Mouse (Mus musculus): ENCODE measurements around the gene Fam3b.

DNA sequence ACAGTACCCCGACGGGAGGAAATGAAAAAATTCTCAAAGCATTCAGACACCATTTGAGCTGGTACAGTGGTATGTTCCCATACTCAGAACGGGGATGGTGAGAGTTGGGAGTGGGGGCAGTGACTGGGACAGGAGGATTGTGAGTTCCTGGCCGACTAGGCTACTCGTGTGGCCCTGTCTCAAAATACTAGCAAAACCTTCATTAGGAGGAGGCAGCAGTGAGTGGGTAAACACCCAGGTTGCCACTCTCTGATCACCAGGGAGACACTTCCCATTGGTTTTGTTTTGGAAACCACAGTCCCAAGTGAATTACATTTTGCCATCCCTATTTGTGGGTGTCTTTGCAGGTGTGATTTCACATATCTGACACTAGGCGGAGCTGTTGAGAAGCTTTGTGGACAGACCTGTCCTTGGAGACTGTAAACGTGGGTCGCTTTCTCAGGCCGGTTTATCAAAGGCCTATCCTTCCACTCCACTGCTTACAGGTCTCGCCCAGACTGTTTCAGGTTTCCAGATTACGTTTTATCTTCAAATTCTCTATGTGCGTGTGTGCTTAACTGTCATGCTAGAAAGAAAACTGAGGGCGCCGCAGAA lies 70.8 kb downstream of the Fam3b start:
- TF ChIP-seq CTCF (IDR thresholded peaks at IDR 0.05; ENCODE audit: insufficient read depth, low read depth, low read length): 0 out of 2 replicates have a peak, but pooled peaks have one; percentile 16
- TF ChIP-seq POLR2A (IDR thresholded peaks at IDR 0.05; ENCODE audit: insufficient read depth, low read depth, low read length): no peak
